Mouse (Mus musculus): ENCODE data around the gene Adgrg1.

Gene Adgrg1

DNA sequence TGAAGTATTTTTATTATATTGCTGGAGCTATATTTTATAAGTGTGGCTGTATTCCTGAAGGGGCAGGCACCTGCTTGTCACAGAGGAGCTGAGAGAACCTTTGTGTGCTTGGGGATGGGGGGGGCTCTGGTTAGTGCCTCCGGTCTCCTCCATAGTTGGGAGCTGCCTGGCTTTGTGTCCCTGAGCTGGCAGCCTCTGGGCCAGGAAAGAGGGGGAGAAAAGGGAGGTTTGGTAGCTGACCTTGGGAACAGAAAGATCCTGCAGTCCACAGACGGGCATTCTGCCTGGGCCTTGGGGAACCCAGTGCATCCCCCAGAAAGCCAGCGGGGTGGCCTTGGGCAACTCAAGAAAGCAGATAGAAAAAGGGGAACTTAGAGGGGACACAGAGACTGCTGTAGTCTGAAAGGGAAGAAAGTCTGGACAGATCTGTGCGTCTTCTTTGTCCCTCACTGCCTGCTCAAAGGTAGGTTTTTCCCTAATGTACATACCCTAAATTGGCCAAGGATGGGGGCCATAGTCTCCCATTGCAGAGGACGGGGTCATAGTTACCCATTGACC, 20.9 kb downstream of the Adgrg1 start:
- DNase-seq (ENCODE audit: low read depth, low spot score), result no peak

DNA sequence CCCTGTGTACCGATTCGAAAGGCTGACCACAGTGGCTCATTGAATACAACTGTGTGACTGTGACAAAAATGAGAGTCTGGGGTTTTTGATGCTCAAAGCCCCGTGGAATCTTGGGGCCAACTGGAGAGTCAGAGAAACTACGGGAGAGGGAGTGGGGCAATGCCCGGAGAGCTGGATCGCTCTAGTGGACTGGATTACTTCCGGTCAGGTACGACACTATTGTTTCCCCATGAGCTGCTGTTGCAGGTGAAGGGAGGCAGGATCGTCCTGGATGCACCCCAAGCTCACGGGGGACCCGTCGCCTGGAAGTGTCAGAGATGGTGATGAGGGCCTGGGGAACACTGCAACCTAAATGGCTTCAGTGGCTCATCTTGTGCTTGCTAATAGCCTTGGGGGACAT, 21.5 kb downstream of the Adgrg1 start:
- DNase-seq (ENCODE audit: low read depth, low spot score), result no peak

DNA sequence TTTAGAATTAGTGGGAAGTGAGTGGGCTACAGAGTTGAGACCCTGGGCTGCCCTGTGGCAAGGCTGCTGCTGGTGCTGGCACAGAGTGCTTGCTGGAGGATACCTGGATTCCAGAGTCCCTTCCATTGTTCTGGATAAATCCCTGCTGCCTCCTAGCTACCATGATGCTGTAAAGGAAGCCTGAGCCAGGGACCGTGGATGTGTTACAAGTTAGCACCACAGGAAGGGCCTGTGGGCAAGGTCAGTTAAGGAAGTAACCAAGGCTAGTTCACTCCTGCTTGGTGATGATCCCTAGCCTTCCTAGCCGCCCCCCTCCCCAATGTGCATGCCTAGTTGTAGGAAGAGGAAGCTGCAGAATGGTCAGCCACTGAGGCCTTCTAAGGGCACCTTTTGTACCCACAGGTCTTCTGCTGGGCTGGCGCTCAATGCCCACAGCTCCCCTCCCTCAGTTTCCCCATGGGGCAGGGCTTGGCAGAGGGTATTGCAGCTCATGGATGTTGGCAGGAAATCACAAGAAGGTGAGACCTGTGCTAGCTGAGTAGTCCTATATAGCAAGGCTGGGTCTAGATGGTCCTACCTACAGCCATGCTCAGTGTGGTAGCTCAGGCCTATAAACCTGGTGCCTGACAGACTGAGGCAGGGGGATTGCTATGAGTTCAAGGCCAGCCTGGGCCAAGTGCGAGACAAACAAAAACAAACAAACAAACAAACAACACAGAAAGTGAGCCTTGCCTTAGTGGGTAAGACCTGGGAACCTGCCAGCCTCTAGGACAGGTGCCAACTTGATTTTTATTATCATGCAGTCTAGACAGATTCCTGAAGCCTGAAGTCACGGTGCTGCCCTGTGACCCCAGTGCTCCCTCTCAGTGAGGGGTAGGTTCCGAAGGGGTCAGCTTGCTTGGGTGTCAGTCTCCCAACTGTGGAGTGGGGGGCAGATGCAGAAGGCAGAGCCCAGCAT, 22.6 kb downstream of the Adgrg1 start:
- no peak for DNase-seq (ENCODE audit: low read depth, low spot score)

DNA sequence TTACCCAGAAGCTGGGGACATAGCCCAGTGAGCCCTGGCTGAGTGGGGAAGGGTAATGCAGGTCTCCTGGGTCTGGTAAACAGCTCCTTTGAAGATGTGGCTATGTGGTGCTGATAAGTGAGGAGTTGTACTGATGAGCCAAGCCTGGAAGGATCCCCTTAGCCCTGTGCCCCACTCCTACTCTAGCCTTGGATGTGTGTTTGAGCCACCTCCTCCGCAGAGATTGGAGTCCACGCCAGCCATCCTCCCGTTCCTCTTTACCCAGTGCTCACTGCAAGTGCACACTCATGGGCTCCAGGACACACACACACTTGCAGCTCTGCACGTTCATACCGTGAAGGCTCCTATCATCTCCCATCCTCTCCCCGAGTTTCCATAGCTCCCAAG, 23.3 kb downstream of the Adgrg1 start:
- no peak for DNase-seq (ENCODE audit: low read depth, low spot score)

DNA sequence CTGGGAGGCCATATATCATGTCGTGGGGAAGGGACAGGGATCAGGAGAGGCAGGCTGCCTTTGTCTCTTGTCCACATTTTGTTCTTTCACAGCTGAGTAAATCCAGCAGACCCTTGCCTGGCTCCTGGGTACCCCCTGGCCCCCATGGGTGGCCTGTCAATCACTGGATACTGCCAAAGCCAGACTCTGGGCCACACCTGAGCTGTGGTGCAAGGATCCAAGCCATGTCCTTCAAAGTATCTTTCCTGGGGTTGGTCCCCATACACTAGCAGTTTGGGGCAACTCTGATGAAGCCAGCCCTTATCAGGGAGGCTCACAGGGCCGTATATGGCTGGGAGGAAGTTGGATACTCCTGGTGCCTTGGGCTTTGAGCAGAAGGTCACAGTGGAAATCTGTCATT, 23.9 kb downstream of the Adgrg1 start:
- DNase-seq (ENCODE audit: low read depth, low spot score), result no peak

DNA sequence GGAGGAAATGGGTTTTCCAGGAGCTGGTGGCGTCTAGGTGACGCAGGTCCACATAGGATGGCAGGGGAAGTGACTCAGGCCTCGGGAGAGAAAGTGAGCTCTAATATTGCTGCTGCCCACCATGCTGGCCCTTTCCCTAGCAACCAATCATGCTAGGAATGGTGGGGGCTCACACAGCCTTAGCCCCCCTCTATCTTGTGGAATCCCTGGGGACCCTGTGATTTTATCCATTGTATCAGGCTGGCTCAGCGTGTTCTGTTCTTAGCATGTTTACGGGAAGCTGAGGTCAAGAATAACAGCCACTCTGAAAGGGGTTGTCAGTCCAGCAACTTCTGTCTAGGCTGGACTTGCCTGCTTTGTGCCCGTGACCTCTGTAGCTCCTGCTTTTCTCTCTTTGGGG, 24.5 kb downstream of the Adgrg1 start:
- no peak for DNase-seq (ENCODE audit: low read depth, low spot score)

DNA sequence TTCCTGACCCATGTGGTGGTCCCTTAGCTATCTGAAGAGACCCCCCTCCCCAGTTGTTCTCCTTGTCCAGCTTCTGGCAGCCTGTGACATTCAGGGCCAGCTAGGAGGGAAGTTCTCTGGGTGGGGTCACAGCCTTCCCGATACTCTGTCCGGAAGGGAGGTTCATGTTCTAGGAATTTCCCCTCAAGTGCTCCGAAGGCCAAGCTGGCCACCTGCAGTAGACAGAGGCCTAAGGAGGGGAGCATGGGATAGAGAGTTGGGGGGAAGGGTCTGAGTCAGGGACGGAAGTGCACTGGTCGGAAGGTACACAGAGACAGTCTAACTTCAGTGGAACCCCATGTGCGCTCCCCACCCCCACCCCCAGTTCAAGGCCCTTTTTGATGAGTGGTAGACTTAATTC, 25.4 kb downstream of the Adgrg1 start:
- no peak for DNase-seq (ENCODE audit: low read depth, low spot score)

DNA sequence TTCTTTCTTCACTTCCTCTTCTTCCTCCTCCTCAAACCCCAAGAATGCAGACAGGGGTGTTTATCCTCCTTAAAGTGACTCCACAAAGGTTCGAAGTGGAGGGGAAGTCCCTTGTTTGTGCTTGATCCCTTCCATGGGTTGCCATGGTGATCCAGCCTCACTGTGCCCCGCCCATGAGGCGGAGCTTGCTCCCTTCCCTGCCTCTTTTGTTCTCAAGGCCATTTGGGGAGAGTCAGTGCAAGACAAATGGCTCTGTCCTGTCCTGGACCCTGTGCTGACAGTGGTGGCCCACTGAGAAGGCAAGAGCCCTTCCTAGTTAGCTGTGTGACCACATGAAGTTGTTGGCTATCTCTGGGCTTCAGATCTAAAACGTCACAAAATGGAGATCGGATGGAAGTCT, 26.1 kb downstream of the Adgrg1 start:
- peak; percentile 93 for DNase-seq (ENCODE audit: low read depth, low spot score)

DNA sequence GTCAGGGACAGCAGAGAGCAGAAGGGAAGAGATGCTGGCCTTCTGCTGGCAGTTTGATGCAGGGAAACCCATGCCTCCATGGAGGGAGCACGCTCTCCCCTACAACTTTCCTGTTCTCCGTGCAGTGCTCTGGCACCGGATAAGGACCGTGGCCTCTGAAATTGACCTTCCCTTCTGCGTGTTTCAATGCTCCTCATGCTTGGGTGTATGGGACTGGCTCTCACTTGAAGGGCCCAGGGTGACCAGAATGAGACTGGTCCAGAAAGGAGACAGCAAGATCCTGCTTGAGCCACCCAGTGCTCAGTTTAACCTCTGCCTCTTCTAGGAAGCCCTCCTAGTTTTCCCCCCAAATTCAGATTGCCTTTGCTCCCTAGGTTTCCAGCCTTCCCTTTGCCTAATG, 26.6 kb downstream of the Adgrg1 start:
- DNase-seq (ENCODE audit: low read depth, low spot score), result no peak

DNA sequence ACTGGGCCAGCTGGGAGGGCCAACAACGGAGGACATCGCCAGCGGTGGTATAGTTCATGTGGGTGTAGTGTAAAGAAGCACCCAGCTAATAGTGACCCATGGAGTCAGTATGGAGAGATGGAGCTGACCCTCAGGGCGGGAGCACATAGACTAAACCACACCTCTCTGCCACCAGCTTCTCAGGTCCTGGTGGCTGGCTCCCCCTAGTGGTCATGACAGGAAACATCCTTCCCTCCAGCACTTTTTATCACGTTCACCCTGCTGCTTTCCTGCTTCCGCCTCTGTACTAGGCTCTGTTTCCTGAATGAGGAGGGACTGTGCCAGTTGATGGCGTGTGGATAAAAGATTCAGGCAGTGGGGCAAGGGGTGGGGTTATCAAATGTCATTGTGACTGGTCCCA, 27.1 kb downstream of the Adgrg1 start:
- DNase-seq (ENCODE audit: low read depth, low spot score), result peak; percentile 92

DNA sequence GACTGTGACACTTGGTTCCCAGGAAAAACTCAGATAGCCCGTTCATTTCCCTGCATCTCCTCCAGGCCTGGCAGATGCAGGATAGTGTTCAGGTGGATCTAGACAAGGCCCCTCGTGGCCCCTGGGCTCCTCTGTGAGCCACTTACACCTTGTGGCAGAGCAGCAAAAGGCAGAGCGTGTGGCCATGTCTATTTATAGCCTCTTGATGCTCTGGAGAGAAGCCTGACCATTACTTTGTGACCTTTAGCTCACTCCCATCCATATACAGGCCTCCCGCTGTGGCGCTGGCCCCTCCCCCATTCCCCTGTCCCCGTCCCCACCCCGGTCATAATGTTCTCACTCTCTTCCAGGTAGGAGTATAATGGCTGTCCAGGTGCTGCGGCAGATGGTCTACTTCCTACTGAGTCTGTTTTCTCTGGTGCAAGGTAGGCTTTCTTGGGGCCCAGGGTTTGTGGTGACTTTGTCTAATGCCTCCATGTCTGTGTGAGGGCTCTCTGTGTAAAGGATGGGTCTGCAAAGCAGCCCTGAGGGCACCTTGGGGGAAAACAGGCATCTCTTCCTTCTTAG, 27.6 kb downstream of the Adgrg1 start:
- DNase-seq (ENCODE audit: low read depth, low spot score), result peak; percentile 43

DNA sequence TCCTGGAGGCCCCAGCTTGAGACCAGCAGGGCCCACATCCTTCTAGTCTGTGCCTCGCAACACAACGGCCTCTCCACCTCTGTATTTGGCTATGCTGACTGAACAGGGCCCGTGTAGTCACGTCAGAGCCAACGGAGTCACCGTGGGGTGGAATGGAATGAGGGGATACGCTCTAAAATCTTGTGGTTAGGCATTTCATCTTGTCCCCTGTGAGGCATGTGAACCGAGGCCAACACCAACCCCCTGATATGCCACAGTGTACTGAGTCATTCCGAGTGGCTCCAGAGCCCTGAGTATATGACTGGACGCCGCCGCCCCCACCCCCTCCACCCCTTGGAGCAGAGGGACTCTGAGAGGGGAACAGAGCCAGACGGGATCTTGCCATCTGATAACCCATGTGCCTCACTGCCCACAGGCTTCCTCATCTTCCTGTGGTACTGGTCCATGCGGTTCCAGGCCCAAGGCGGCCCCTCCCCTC, 37.9 kb downstream of the Adgrg1 start:
- no peak for DNase-seq (ENCODE audit: low read depth, low spot score)

DNA sequence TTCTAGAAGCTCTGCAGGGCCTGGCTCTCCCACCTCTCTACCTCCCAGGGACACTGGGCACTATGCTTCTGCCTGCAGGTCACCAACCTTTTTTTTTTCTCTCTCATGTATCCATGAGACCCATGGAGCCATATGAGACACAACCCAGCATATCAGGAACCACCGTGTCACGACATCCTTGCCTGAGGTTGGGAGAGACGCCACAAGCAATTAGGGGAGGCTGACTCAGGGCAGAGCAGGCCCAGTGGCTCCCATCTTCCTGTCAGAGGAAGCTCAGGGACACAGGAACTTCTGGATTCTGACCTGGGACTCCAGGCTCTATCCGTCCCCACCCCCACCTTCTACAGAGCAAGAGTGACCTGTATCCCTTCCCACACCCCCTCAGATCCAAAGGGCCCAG, 41.3 kb downstream of the Adgrg1 start:
- DNase-seq (ENCODE audit: low read depth, low spot score), result no peak

DNA sequence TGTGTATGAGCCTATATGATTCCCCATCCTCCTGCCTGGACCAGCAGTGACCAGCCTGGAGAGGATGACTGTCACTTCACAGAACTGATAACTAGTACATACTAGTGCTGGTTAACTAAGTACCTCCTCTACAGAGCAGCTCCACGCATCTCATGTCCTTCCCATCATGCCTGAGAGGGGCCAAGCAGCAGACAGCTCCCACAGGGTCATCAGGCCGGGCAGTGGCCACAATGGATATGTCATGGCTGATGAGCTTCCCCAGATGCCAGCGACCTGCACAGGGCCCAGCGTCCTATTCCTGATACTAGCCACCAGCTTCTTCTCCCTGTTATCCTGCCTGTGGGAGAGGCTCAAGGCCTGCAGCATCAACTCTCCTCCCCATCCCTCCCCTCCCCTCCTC, 42.1 kb downstream of the Adgrg1 start:
- no peak for DNase-seq (ENCODE audit: low read depth, low spot score)

DNA sequence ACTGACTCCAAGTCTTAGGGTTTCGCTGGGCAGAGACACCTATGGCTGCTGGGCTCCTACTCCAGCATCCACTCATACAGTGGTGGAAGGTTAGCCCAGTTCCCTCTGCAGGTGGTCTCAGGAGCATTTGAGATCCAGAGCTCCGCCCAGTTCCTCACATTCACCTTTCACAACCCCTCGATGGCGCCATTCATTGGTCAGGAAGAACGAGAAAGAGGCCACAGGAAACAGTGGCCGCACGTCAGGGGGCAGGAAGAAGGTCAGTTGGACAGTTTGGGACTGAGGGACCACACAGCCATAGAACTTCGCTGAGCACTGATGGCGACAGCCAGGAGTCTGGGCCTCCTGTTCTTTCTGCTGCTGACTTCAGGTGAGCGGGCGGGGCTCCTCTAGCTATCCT, 42.9 kb downstream of the Adgrg1 start, which contains the start of gene Adgrg3:
TSS of gene Adgrg3 (plus strand) at position 242 of the 400 bp plus-strand sequence.
- no peak for DNase-seq (ENCODE audit: low read depth, low spot score)

DNA sequence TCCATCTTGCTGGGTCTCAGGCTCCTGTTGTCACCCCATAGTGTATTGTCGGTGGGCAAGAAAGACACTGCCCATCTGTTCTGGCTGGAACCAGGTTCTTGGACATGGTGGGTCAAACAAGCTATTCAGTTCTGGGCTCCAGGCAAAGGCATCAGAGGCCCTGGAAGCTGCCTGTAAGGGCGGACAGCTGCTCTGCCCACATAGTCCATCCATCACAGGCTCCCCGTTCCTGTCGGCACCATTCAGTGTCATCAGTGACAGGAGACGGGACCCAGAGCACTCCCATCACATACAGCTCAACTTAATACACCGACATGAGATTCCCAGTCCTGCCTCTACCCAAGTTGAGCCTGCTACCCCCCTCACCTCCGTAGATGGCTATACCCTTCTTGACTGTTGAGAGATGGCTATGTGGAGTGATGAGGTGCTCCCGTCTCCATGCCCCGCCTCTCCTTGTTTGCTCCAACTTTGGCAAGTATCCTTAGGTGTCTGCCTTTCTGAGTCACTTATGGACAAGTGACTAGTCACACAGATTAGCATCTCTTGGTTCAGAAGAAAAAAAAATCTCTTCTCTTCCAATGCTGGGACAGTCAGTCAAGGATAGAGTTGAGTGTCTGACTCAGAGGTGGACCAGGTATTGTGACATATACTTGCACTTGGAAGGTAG, 43.6 kb downstream of the Adgrg1 start:
- no peak for DNase-seq (ENCODE audit: low read depth, low spot score)

DNA sequence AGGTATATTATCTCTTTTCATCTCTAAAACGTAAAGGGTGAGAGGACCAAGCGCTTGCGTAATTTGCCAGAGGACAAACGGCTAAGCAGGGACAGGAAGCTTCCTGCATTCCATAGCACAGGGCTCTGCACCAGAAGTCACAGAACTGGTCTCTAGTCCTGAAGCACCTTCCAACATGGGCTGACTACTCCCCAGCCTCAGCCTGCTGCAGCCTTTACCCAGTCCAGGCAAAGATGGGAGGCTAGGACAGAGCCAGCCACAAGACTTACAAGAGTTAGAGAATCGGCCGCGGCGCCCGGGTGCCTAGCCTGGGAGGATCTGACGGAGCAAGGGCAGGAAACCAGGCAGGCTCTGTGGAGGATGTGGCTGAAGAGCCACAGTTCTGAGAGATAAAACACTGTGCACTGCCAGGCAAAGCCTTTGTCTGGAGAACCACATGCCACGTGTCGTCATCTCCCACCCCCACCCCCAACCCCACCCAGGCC, 45.8 kb downstream of the Adgrg1 start:
- no peak for DNase-seq (ENCODE audit: low read depth, low spot score)

DNA sequence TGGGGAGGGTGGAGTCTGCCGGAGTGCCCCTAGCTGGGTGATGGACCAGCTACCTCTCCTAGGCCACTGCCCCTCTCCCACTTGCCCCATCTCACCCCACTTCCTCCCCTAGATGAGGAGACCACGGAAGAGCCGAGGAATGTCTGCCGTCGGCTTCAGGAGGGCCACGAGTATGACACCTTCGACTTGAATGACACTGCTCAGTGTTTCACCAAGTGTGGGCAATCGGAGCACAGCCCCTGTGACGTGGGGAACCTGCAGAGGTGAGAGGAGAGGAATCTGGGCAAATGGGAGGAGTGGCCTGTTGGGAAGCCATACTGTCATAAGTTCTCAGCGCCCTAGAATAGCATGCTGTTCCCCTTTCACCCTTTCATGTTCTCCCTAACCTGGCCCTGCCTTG, 46.3 kb downstream of the Adgrg1 start:
- no peak for DNase-seq (ENCODE audit: low read depth, low spot score)

DNA sequence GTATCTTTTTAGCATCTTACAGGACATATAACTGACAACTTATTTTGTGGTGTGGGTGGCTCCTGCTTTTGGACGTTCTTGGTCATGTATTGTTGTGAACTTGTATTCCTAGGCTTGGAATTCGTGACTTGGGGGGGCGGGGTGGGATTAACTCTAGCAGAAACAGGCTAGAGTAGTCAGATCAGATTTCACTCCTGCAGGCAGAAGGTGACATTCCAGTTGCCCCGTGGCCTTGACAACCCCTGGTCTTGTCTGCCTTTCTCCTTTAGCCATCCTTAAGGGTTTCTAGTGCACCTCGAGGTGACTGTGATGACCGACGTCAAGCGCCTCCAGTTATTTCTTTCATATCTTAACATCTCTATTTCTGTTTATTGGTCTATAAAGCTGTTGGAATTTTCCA, 48.6 kb downstream of the Adgrg1 start:
- peak; percentile 68 for DNase-seq (ENCODE audit: low read depth, low spot score)

DNA sequence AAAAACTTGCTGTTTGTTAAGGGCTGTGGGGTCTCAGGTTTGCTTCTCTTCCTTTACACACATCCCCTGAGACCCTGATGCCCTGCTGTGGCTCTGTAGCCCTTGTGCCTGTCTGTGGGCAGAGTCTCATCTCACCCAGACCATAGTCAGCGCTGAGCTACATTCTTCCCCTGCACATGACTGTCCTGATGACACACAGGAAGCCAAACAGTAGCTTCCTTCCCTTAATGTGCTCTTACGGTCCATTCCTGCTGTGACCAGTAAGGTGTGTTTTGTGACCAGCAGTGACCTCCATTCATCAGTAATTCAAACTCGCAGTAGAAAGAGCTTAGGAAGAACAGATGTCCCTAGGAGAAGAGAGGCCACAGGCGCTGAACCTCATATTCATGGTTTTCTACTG, 49.8 kb downstream of the Adgrg1 start:
- DNase-seq (ENCODE audit: low read depth, low spot score), result no peak

DNA sequence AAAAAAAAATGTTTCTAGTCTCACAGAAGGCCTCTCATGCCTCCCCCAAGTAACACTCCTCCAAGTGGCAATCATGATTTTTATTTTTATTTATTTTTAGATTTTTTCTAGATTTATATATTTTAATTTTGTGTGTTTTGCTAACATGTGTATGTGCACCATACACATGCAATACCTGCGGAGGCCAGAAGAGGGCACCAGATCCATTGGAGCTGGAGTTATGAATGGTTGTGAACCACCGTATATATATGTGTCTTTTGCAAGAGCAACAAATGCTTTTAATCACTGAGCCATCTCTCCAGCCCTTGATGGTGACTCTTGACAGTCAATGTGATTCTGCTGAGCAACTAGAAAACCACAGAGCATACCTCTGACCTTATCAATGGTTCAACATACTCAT, 50.9 kb downstream of the Adgrg1 start:
- DNase-seq (ENCODE audit: low read depth, low spot score), result peak; percentile 70

DNA sequence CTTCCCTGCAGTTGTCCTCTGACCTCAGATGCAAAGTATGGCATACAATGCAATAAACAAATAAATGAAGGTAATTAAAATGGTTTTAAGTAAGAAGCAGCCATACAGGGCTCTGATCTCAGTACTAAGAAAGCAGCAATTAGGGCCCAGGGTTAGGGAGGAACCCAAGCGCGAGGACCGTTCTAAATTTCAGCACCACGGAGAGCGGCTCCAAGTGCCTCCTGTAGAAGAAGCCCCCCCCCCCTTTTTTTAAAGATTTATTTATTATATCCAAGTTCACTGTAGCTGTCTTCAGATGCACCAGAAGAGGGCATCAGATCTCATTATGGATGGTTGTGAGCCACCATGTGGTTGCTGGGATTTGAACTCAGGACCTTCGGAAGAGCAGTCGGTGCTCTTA, 53.8 kb downstream of the Adgrg1 start:
- peak; percentile 48 for DNase-seq (ENCODE audit: low read depth, low spot score)

Data from ZHBTc4 (cell line).